Mouse (Mus musculus): Measurements from ENCODE around the gene Npas3.

- TF ChIP-seq CTCF (IDR thresholded peaks at IDR 0.05; ENCODE audit: low read depth) (no peak), EP300 (optimal IDR thresholded peaks at IDR 0.05) (no peak)
Observed at GRCm38 (mm10) chr12:53677091-53677630, 428.7 kb downstream of the Npas3 start.

Data from stomach, postnatal 0 days (tissue).